Mouse (Mus musculus) G1E (cell line): Measurements from ENCODE around the gene Ppfia3.

Experiments
- CTCF ChIP-seq: IDR thresholded peaks from 2 replicates; pipeline ENCODE4 v1.5.1; 2012; ENCODE audit warnings: low read depth, low read length, inconsistent platforms, mixed read lengths
- GATA1 ChIP-seq: IDR thresholded peaks from 2 replicates; pipeline ENCODE4 v1.6.1; 2012; ENCODE audit warnings: borderline replicate concordance, low read length, inconsistent platforms, mixed read lengths
- POLR2AphosphoS5 ChIP-seq: IDR thresholded peaks from 2 replicates; pipeline ENCODE4 v1.6.1; 2012; ENCODE audit warnings: low read depth, low read length, inconsistent platforms; ENCODE audit not compliant: insufficient replicate concordance
- TAL1 ChIP-seq: conservative IDR thresholded peaks from 2 replicates; pipeline ENCODE4 v1.6.1; 2012; ENCODE audit warnings: low read depth, low read length, inconsistent platforms, mixed read lengths

- TF ChIP-seq CTCF = no peak
- TF ChIP-seq GATA1 = no peak
- no peak for TF ChIP-seq POLR2AphosphoS5
- TF ChIP-seq TAL1 = no peak
Observed at GRCm38 (mm10) chr7:45360404-45361125, 6.3 kb downstream of the Ppfia3 start.
